Mouse (Mus musculus) hematopoietic multipotent progenitor cell, adult 10-12 weeks (in vitro differentiated cells): ENCODE data around the gene Mfsd4b3. TPM values are rescaled to one million over a fixed set of nuclear protein-coding genes. Genes with fewer than 3 reads are reported as not detected.

ENCODE experiments used
- polyA plus RNA-seq: library from polyadenylated mRNA; stranded (reverse); fragments of >175 nt; gene quantifications from 2 replicates; pipeline ENCODE4 v1.2.3, GENCODE M21; 2012; ENCODE audit warnings: low replicate concordance

The Mfsd4b3 gene
- 0.09 TPM in 1 of 2 replicates, not detected in the other for polyA plus RNA-seq

DNA sequence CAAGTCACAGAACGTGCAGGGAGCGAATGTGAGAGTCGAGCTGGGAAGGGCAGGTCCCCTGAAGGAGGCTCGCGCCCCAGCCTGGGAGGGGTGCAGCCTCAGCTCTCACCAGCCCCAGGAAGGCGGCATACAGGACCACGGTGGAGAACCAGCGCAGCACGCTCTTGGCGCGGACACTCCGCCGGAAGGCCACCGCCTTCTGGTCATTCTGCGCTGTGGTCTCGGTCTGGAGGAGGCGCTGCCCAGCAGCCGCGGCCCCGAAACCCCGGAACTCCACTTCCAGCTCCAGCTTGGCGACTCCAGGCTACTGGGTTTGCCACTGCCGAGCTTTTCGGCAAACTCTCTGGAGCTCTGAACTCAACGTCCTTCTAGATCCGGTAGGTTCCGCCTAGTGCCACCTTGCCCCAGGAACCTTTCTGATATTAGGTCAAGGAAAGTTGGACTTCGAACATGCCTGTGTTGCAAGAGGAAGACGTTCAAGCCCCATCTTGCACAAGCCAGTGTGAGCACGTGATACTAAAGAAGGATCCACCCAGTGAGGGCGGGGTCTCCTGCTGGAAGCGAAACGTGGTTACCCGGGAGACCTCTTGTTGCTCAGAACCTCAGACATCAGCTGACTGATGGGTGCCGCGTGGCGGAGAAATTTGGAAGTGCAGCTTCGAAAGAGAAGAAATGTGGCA lies at the start of gene Mfsd4b3:
TSS of gene Mfsd4b3 (minus strand) at position 393 of the 680 bp plus-strand sequence.

DNA sequence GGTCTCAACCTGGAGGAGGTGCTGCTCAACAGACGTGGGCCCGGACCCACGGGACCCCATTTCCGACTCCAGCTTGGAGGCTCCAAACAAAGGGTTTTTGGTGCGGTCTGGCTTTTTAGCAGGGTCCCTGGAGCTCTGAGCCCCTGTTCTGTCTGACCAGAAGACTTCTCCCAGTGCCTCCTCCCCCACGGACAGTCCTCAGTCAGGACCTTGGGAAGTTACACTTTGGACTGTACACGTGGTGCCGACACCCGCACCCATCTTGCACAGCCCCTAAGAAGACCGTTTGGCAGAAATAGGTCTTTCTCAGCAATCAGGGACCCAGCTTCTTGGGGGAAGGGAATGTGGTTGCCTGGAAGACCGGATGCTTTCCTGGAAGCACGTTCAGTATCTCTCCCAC lies 26.5 kb upstream of the Mfsd4b3 start, which contains the start of gene Mfsd4b5:
TSS of gene Mfsd4b5 (minus strand) at position 181 of the 400 bp plus-strand sequence.

DNA sequence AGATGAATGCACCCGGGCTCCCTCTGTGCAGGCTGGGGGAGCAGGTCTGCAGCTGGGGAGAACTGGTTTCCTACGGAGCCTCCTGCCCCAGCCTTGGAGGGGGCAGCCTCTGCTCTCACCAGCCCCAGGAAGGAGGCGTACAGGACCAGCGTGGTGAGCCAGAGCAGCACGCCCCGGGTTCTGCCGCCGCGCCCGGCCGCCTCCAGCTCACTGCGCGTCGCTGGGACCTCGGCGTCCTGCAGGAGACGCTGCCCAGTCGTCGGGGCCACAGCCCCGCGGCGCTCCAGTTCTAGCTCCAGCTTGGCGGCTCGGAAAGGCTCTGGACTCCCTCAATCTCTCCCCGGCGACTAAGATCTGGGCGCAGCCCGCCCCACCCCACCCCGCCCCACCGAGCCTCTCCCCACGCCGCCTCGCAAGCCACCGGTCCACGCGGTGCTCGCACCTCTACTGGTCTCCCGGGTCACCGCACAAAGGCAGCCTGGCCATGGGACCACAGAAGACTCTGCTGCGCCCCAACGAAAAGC lies 33.3 kb downstream of the Mfsd4b3 start, which contains the start of gene Mfsd4b2:
TSS of gene Mfsd4b2 (minus strand) at position 308 of the 524 bp plus-strand sequence.

DNA sequence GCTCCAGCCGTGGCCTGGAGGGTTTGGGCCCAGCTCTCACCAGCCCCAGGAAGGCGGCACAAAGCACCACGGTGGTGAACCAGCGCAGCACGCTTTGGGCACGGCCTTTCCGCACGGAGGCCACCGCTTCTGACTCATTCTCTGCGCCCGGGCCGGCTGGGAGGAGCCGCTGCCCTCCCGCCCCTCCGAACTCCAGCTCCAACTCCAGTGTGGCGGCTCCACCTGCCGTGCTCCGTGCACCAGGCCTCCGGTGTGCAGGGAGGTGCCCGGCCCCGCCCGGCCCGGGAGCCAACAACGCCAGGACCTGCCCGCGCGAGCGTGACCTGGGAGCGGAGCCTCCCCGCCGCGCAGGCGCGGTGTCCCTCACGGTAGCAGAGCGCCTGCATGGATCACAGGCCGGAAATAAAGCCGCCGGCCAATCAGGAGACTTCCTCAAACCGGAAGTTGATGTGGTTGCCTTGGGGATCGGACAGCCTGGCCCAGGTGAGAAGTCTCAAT lies 61.0 kb downstream of the Mfsd4b3 start, which contains the start of gene Mfsd4b4:
TSS of gene Mfsd4b4 (minus strand) at position 365 of the 498 bp plus-strand sequence.

Other genes with a start within 250 kb of the Mfsd4b3 start
- 2.5 and 3.0 TPM in 2 replicates for gene Rev3l, start 228.0 kb downstream of the Mfsd4b3 start, polyA plus RNA-seq
- 0.58 and 0.76 TPM in 2 replicates for gene Mfsd4b4, start 60.9 kb downstream of the Mfsd4b3 start, polyA plus RNA-seq
- not detected in 2 replicates for gene Mfsd4b2, start 33.2 kb downstream of the Mfsd4b3 start, polyA plus RNA-seq
- gene Mfsd4b5, start 26.5 kb upstream of the Mfsd4b3 start, polyA plus RNA-seq, result 0.07 TPM in 1 of 2 replicates, not detected in the other
- gene Mfsd4b1, start 65.1 kb upstream of the Mfsd4b3 start, polyA plus RNA-seq, result not detected in 2 replicates
- 6.9 and 11.7 TPM in 2 replicates for gene Slc16a10, start 182.1 kb upstream of the Mfsd4b3 start, polyA plus RNA-seq